Mouse (Mus musculus): ENCODE measurements around the gene Ankrd13d. TPM values are rescaled to one million over a fixed set of nuclear protein-coding genes. Genes with fewer than 3 reads are reported as not detected.

Ankrd13d gene
- total RNA-seq, 4 experiments from 2014 or later = 60.1 to 72.5 (median 69.0) TPM

DNA sequence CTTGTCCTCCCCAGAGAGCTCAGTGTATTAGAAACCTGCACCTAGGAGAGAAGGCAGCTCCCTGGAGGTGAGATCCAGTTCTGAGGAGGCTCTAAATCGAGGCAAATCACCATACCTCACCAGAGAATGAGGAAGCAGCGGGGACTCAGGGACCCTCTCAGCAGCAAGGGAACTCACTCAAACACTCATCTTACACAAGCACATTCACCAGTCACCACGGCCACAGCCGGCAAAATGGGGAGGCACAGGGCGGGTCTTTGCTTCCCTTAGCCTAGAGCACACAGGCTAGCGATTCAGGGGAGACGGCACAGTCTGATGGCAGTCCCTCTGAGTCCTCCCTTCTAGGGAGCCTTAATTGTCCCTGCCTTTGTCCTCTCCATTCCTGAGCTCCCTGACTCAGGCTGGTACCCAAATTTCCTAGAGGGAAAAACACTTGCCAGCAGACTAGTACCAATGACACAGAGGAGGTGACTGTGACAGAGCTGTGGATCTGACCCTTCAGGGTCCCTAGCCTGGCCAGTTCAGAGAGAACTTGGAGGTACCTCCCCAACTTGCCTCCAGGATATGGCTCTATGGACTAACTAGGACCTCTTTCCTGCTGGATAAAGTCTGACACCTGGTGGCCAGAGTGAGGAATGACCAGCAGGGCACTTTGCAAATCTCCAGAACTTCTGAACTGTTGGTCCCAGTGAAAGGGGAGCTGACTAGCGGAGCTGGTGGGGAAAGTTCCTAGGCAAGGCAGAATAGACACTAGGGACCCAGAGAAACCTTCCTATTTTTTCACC, 54.9 kb downstream of the Ankrd13d start:
- DNase-seq (ENCODE audit: low spot score in 2 of 2) = peak in 1 of 2 experiments; percentile 45

DNA sequence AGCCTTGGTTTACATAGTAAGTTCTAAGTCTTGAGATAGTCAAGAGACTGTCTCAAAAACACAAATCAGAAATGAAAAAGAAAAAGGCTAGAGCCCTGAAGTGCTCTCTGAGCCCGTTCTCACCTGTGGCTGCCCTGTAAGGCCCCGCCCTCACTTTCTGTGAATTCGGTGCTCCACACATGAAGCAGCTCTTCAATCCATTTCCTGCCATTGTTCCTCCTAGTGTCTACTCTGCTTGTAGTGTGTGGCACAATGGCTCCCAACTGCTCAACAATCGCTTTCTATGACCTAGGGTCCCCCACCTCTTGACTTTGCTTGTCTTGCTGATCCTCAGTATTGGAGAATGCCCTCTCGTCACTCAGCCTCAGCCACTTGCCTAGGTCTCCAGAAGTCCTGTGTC, 55.5 kb downstream of the Ankrd13d start:
- DNase-seq (ENCODE audit: low spot score in 2 of 2) = no peak

DNA sequence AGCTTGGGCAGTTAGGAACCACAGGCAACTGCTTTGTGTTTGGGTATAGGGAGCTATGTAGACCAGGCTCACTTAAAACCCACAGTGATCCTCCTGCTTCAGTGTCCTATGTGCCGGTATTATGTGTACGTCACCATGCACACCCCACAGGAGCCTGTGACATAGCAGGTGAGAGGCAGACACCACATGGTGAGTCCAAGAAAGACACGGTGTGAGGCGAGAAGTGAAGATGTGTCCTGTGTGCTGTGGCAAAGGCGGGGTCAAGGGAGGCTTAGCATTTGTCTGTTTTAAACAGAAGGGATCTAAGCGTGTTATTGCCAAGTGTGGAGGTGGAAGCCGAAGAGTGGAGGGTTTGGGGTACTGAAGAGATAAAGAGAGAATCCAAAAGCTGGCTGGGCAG, 56.2 kb downstream of the Ankrd13d start:
- no peak for DNase-seq (ENCODE audit: low spot score in 2 of 2)

DNA sequence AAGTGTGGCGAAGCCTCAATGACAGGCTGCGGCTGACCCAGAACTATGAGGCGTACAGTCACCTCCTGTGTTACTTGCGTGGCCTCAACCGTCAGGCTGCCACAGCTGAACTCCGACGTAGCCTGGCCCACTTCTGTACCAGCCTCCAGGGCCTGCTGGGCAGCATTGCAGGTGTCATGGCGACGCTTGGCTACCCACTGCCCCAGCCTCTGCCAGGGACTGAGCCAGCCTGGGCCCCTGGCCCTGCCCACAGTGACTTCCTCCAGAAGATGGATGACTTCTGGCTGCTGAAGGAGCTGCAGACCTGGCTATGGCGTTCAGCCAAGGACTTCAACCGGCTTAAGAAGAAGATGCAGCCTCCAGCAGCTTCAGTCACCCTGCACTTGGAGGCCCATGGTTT, 60.8 kb downstream of the Ankrd13d start:
- no peak for DNase-seq (ENCODE audit: low spot score in 2 of 2)

DNA sequence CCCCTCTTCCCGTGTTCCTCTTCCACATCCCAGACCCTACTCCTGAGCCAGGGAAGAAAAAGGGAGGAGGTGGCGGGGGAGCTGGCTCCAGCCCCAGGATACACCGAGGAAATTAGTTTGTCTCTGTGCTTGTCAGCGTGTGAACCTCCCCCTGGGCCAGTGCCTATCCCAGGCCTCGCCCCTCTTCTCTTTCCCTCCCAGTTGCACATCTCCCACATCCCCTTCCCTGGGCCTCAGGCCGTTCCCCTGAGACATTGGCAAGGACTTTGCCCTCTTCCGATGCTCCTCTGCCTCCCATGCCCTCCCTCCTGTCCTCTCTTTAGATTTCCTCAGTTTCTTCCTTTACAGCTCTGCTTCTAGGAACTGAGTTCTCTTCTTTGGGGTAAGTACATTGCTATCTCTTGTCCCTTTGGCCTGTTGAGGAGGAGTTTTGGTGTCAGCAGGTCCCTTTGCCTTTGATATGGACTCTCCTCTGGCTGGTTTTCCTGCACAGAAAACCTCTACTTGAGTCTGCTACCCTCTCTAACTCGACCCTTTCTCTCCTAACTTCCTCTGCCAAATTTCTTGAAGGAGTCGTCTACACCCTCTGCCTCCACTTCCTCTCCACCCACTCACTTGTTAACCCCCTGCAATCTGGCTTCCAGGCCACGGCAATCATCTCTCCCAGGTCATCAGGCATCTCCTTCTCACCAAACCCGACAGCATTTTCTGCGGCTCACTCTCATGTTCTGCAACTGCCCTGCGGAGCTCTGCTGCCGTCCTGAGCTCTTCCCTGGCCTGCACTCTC, 61.8 kb downstream of the Ankrd13d start:
- DNase-seq (ENCODE audit: low spot score in 2 of 2) = no peak

DNA sequence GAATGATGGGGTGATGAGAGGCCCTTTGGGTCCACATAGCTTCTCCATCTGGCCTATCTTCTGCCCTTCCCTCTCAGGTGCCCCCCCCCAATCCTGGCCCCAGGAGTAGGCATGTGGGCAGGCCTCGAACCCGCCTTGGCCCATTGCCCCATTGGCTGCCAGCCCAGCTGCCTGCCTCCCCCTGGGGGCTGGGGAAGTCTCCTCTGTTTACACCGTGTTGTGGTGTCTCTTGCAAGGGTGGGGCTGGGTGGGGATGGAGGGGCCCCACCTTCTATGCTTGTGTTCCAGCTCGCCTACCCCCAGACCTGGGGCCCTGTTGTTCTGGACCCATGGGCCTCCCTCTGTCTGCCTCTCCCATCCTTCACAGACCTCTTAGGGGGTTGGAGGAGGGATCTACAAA, 62.5 kb downstream of the Ankrd13d start:
- no peak for DNase-seq (ENCODE audit: low spot score in 2 of 2)

Small RNA genes lying within 50 kb of the gene (microRNA-seq; reads per million reads assigned to microRNA genes)
- gene Mir6985 = 3.4 to 7.1 reads per million in 2 experiments

Other genes with a start within 250 kb of the Ankrd13d start
- gene Gstp1, start 245.2 kb downstream of the Ankrd13d start, total RNA-seq (2022) = 100 to 1,000 TPM; 405 to 436 (median 416) TPM
- 10 to 100 TPM; 43.0 to 73.3 (median 55.7) TPM for gene Gstp2, start 237.1 kb downstream of the Ankrd13d start, total RNA-seq (2022)
- gene Gstp3, start 223.6 kb downstream of the Ankrd13d start, total RNA-seq (2022) = not detected
- not detected for gene Cabp2, start 201.6 kb downstream of the Ankrd13d start, total RNA-seq (2022)
- gene Cdk2ap2, start 186.0 kb downstream of the Ankrd13d start, total RNA-seq (2022) = 10 to 100 TPM; 20.2 to 28.9 (median 23.4) TPM
- 100 to 1,000 TPM; 199 to 206 (median 205) TPM for gene Pitpnm1, start 183.1 kb downstream of the Ankrd13d start, total RNA-seq (2022)
- 100 to 1,000 TPM; 120 to 143 (median 134) TPM for gene Aip, start 157.3 kb downstream of the Ankrd13d start, total RNA-seq (2022)
- gene Gpr152, start 143.3 kb downstream of the Ankrd13d start, total RNA-seq (2022) = under 1 TPM in 1 of 4 experiments, not detected in 3; 0.08 TPM
- gene Cabp4, start 139.1 kb downstream of the Ankrd13d start, total RNA-seq (2022) = under 1 TPM in 3 of 4 experiments, not detected in 1; 0.17 to 0.37 (median 0.34) TPM
- gene Coro1b, start 134.5 kb downstream of the Ankrd13d start, total RNA-seq (2022) = 10 to 100 TPM; 86.9 to 98.0 (median 92.5) TPM
- gene Ptprcap, start 129.5 kb downstream of the Ankrd13d start, total RNA-seq (2022) = 1 to 10 TPM; 1.6 to 2.2 (median 1.8) TPM
- gene Rps6kb2, start 119.8 kb downstream of the Ankrd13d start, total RNA-seq (2022) = 10 to 100 TPM; 28.6 to 39.6 (median 34.1) TPM
- 10 to 100 TPM; 12.6 to 15.0 (median 13.4) TPM for gene Carns1, start 107.7 kb downstream of the Ankrd13d start, total RNA-seq (2022)
- gene Tbc1d10c, start 91.9 kb downstream of the Ankrd13d start, total RNA-seq (2022) = 1 to 10 TPM; 1.6 to 3.3 (median 2.7) TPM
- gene Ppp1ca, start 91.1 kb downstream of the Ankrd13d start, total RNA-seq (2022) = 100 to 1,000 TPM; 310 to 356 (median 326) TPM
- 10 to 100 TPM in 3 of 4 experiments, 1 to 10 TPM in 1; 9.9 to 12.1 (median 11.0) TPM for gene Rad9a, start 81.5 kb downstream of the Ankrd13d start, total RNA-seq (2022)
- 1 to 10 TPM in 2 of 4 experiments, under 1 TPM in 2; 0.65 to 2.4 (median 1.2) TPM for gene Clcf1, start 68.9 kb downstream of the Ankrd13d start, total RNA-seq (2022)
- not detected for gene AC109138.7, start 68.8 kb downstream of the Ankrd13d start, total RNA-seq (2022)
- 10 to 100 TPM; 16.1 to 23.6 (median 22.1) TPM for gene Pold4, start 51.2 kb downstream of the Ankrd13d start, total RNA-seq (2022)
- gene Ssh3, start 14.0 kb downstream of the Ankrd13d start, total RNA-seq (2022) = 10 to 100 TPM; 40.6 to 55.7 (median 51.5) TPM
- gene Grk2, start 23.1 kb upstream of the Ankrd13d start, total RNA-seq (2022) = 100 to 1,000 TPM; 191 to 210 (median 203) TPM
- gene Kdm2a, start 115.1 kb upstream of the Ankrd13d start, total RNA-seq (2022) = 10 to 100 TPM; 70.9 to 80.3 (median 75.2) TPM
- 1 to 10 TPM in 1 of 4 experiments, under 1 TPM in 3; 0.30 to 1.5 (median 0.47) TPM for gene Rhod, start 156.3 kb upstream of the Ankrd13d start, total RNA-seq (2022)
- 10 to 100 TPM; 37.0 to 40.8 (median 38.8) TPM for gene Syt12, start 194.3 kb upstream of the Ankrd13d start, total RNA-seq (2022)
- gene 2010003K11Rik, start 215.4 kb upstream of the Ankrd13d start, total RNA-seq (2022) = not detected
- gene Pcx, start 227.3 kb upstream of the Ankrd13d start, total RNA-seq (2022) = 10 to 100 TPM; 75.7 to 85.2 (median 81.3) TPM